Mouse (Mus musculus): ENCODE results near the gene Pitpnm1. TPM values are rescaled to one million over a fixed set of nuclear protein-coding genes. Genes with fewer than 3 reads are reported as not detected.
A peak's percentile ranks its signal among the peaks of the same experiment; 100 is the strongest.

The Pitpnm1 gene
- total RNA-seq, 2 experiments from 2014 or later: 51.6 to 65.0 TPM

- DNase-seq (ENCODE audit: low spot score in 2 of 2): no peak
Measured at GRCm38 (mm10) chr19:4094348-4094747, 5.5 kb upstream of the Pitpnm1 start.

GRCm38 (mm10) chr19:4094774-4095303 is 5.0 kb upstream of the Pitpnm1 start:
- DNase-seq (ENCODE audit: low spot score in 2 of 2): no peak

- DNase-seq (ENCODE audit: low spot score in 2 of 2): no peak
Measured at GRCm38 (mm10) chr19:4095802-4096201, 4.0 kb upstream of the Pitpnm1 start.

GRCm38 (mm10) chr19:4096642-4097440 is 3.0 kb upstream of the Pitpnm1 start, which contains the start of gene Cdk2ap2:
Cdk2ap2 (plus strand) TSS chr19:4097182.
- DNase-seq (ENCODE audit: low spot score in 2 of 2): peak; percentile 98 to 99

GRCm38 (mm10) chr19:4097441-4097825 is 2.4 kb upstream of the Pitpnm1 start:
- DNase-seq (ENCODE audit: low spot score in 2 of 2): no peak

GRCm38 (mm10) chr19:4098426-4098825 is 1.4 kb upstream of the Pitpnm1 start:
- DNase-seq (ENCODE audit: low spot score in 2 of 2): no peak

- DNase-seq (ENCODE audit: low spot score in 2 of 2): peak; percentile 75 to 89
Measured at GRCm38 (mm10) chr19:4099056-4099455, 742 bp upstream of the Pitpnm1 start.

GRCm38 (mm10) chr19:4100718-4101261 is 992 bp downstream of the Pitpnm1 start:
- peak in 1 of 2 experiments; percentile 33 for DNase-seq (ENCODE audit: low spot score in 2 of 2)

GRCm38 (mm10) chr19:4101466-4101865 is 1.7 kb downstream of the Pitpnm1 start:
- DNase-seq (ENCODE audit: low spot score in 2 of 2): no peak

GRCm38 (mm10) chr19:4102049-4102448 is 2.3 kb downstream of the Pitpnm1 start:
- DNase-seq (ENCODE audit: low spot score in 2 of 2): no peak

GRCm38 (mm10) chr19:4102626-4103025 is 2.8 kb downstream of the Pitpnm1 start:
- DNase-seq (ENCODE audit: low spot score in 2 of 2): no peak

- DNase-seq (ENCODE audit: low spot score in 2 of 2): no peak
Measured at GRCm38 (mm10) chr19:4103294-4103693, 3.5 kb downstream of the Pitpnm1 start.

GRCm38 (mm10) chr19:4103792-4104191 is 4.0 kb downstream of the Pitpnm1 start:
- DNase-seq (ENCODE audit: low spot score in 2 of 2): no peak

GRCm38 (mm10) chr19:4104675-4105194 is 4.9 kb downstream of the Pitpnm1 start:
- DNase-seq (ENCODE audit: low spot score in 2 of 2): no peak

- DNase-seq (ENCODE audit: low spot score in 2 of 2): no peak
Measured at GRCm38 (mm10) chr19:4106654-4107053, 6.9 kb downstream of the Pitpnm1 start.

GRCm38 (mm10) chr19:4108535-4108934 is 8.7 kb downstream of the Pitpnm1 start:
- DNase-seq (ENCODE audit: low spot score in 2 of 2): no peak

- no peak for DNase-seq (ENCODE audit: low spot score in 2 of 2)
Measured at GRCm38 (mm10) chr19:4112063-4112960, 12.5 kb downstream of the Pitpnm1 start.

- peak; percentile 73 to 81 for DNase-seq (ENCODE audit: low spot score in 2 of 2)
Measured at GRCm38 (mm10) chr19:4113186-4113805, 13.5 kb downstream of the Pitpnm1 start.

- DNase-seq (ENCODE audit: low spot score in 2 of 2): peak in 1 of 2 experiments; percentile 33
Measured at GRCm38 (mm10) chr19:4113806-4114230, 14.0 kb downstream of the Pitpnm1 start.

- no peak for DNase-seq (ENCODE audit: low spot score in 2 of 2)
Measured at GRCm38 (mm10) chr19:4114551-4114950, 14.8 kb downstream of the Pitpnm1 start.

- no peak for DNase-seq (ENCODE audit: low spot score in 2 of 2)
Measured at GRCm38 (mm10) chr19:4115144-4115543, 15.3 kb downstream of the Pitpnm1 start.

All from adrenal gland, postnatal 4 days (tissue).